Mouse (Mus musculus) kidney, postnatal 10 days (tissue): ENCODE results near the gene E2f7.

Experiments used
- DNase-seq: peaks from one replicate; pipeline ENCODE4 v3.0.0; 2021; ENCODE audit warnings: mixed read lengths

E2f7 gene

GRCm38 (mm10) chr10:110744686-110745639 lies at the start of gene E2f7:
Gene E2f7 (plus strand): TSS chr10:110745439.
- DNase-seq, result peak; percentile 96

- no peak for DNase-seq
These were observed 44.0 kb upstream of the E2f7 start for GRCm38 (mm10) chr10:110701276-110701675.

- DNase-seq, result peak; percentile 48
These were observed 39.6 kb upstream of the E2f7 start for GRCm38 (mm10) chr10:110705672-110706071.

DNA sequence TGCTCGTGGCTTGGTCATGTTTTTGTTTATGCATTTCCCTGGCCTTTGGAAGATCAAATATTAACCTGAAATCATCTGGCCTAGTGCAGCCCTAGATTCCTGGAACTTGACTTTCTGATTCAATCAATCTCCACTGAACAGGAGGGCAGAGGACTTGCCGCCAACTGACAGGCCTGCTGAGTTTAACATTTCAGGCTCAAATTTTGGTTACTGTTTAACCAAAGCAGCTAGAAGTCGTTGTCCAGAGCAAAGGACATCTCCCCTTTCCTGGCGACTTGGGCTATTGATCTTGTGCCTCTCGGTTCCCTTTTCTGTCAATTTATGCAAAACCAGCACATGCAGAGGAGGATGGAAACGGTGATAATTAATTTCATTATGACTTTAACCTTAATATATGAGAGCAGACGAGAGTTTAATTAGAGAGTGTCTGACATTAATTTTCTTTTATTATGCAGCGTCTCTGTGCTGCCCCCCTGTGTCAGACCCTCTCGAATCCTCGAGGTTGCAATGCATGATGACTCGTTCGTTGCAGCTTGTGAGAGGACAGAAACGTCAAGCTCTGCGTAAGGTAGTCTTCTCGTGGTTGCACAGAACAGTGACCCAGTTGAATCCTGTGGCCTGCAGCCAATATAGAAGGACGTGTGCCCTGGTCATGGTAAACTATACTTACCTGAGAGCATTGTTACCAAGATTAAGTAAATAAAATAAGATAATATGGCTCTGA lies 37.7 kb upstream of the E2f7 start:
- peak; percentile 22 for DNase-seq

- no peak for DNase-seq
These were observed 28.4 kb upstream of the E2f7 start for GRCm38 (mm10) chr10:110716887-110717286.

GRCm38 (mm10) chr10:110726431-110726830 lies 18.8 kb upstream of the E2f7 start:
- DNase-seq, result no peak

GRCm38 (mm10) chr10:110727816-110728215 lies 17.4 kb upstream of the E2f7 start:
- peak; percentile 66 for DNase-seq

DNA sequence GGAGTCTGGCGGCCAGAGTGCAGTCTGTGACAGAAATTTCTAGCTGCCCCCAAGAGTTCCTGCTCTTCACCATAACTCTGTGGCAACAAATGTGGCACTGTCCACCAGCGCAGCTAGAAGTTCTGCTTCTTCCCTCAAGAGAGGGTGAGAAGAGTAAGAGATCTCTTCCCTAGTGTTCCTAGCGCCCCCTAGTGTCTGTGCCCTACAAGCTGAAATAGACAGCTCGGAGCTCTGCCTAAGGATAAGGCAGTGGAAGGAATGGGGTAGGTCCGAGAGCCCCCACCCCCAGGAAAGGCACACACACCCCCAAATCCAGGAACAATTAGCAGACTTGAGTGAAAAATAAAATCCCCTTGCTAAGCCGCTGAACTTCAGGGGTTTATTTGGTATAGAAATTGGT lies 11.9 kb upstream of the E2f7 start:
- peak; percentile 86 for DNase-seq

- DNase-seq, result no peak
These were observed 1.5 kb upstream of the E2f7 start for GRCm38 (mm10) chr10:110743701-110744100.

DNA sequence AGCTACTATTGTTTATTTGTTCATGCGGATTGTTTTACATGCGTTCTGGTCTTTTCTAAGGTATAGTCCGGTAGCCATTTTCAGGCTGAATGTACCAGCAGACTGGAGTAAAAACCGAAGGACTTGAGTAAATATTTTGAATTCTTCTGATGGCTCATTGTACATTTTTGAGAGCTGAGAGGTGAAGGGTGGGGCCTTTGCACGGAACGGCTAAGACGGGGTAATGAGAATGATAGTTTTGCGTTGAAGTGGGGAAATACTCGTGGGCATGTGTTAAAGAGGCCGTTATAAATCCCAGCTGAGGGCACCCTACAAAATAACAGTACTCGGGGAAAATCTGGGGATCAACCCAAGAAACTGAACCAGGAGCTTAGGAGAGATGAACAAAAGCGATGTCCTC lies 1.1 kb upstream of the E2f7 start:
- DNase-seq, result no peak

DNA sequence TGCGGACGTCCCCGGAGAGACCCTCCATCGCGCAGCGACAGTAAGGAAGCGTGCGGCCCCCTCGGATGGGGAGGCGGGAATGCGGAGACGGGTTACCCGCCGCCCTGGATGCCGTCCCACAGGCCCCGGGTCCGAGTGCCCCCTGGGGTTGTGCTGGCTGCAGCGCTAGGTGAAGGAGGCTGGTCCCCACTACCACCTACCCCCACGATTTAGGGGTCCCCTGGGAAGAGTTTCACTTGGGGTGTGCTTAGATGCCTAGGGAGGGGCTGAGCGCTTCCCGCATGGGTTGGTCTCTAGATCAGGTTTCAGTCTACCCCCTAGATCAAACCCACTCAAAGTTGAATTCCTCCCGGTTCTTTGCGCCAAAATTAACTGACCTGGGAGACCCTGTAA lies 397 bp downstream of the E2f7 start:
- no peak for DNase-seq

DNA sequence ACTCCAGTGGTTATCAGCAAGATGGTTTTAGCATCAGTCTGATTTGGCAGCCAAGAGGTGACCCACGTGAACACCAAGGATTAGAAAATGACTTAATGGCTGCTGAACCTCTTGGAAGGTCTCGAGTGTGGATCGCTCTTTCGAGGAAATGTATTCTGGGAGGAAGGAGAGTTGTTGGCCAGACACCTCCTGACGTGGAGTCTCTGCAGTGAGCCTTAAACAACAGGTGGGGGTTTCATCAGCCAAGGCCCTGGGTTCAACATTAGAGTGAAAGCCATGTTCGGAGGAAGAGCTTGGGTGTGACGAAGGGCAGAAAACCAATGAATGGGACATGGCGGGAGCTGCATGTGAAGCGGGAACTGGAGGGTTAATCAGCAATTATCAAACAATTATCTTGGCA lies 3.8 kb downstream of the E2f7 start:
- no peak for DNase-seq

DNA sequence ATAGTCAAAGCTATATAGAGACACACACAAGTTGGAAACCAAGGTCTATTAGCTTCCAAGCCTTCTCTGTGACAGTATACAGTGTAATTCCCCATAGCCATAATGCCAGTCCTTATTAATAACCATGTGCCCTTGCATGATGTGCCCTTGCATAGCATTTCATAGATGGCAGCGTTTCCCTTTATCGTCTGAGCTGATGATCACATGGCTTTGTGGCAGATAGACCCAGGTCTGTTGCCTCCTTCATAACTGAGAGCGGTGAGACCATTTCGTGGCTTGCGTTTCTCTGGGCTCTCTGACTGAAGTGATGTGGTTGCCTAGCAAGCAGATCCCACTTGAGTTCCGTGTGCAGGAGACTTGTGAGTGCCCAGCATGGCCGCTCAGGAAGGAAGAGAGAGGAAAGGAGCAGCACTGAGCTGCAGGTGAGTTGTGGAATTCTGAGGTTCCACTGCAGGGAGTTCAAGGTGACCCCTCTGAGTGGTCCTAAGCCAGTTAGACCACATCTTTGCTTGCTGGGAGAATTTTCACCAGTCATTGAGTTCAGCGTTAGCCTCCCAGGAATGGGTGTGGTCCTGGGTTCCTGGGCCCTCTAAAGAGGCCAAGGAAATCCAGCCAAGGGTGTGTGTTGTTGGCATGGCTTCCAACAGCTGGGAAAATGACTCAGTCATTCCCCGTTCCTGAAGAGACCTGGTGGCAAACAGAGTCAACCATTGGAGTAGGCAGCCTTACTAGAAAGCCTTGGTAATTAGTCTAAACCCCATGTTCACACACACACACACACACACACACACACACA lies 4.5 kb downstream of the E2f7 start:
- DNase-seq, result no peak

- no peak for DNase-seq
These were observed 7.6 kb downstream of the E2f7 start for GRCm38 (mm10) chr10:110752849-110753248.

- no peak for DNase-seq
These were observed 10.3 kb downstream of the E2f7 start for GRCm38 (mm10) chr10:110755556-110755955.

GRCm38 (mm10) chr10:110756271-110756793 lies 11.1 kb downstream of the E2f7 start:
- DNase-seq, result no peak

DNA sequence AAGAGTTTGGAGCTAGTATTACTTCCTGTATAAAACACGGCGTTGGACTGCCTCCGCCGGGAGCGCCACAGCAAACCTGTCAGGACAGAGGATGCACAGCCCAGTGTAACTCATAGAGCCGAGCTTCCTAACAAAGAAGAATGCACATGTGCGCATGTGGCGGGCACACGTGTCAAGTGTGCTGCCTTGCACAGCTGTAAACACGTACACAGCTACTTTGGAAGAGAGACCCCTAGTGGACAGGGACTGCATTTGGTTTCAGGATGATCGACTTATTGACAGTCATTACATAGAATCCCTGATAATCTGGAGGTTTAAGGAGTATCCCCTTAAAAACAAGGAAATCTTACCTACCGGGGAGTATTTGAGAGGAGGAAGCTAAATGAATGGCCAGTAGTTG lies 15.3 kb downstream of the E2f7 start:
- peak; percentile 52 for DNase-seq

- DNase-seq, result no peak
These were observed 17.1 kb downstream of the E2f7 start for GRCm38 (mm10) chr10:110762134-110762884.

DNA sequence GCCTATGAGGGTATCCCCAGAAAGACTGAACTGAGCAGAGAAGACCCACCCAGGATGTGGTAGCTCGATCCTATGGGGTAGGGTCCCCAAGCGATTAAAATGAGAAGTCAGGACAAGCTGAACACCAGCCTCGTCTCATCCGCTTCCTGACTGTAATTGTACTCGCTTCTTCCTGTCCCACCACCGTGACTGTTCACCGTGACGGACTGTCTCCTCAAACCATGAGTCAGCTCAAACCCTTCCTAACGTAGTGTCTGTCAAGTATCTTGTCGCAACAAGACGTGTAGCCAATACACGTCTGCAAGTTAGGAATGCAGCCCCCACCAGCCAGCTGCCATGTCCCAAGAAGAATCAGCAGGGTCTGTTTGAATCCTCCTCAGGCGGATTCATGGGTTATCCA lies 18.2 kb downstream of the E2f7 start:
- DNase-seq, result no peak

GRCm38 (mm10) chr10:110769538-110769937 lies 24.3 kb downstream of the E2f7 start:
- DNase-seq, result no peak

- no peak for DNase-seq
These were observed 28.0 kb downstream of the E2f7 start for GRCm38 (mm10) chr10:110773201-110773600.

DNA sequence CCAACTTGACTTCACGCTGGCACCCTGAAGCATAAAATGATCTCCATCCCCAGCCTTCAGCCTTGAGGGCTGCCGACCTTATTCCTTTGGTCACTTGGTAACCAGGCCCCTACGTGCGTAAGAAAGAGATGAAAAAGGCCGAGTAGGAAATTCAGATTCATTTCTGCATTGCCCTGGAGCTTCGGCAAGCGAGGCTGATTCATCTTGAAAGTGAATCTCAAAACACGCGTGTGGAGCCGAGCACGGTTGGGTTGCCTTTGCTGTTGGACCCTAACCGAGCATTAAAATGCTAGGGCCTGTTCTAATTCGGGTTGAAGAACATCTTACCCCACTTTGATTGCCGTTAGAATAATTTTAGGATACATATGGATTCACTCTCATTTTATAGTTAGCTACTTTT lies 28.6 kb downstream of the E2f7 start:
- DNase-seq, result no peak
